Mouse (Mus musculus): ENCODE data around the gene Nos3. TPM values are rescaled to one million over a fixed set of nuclear protein-coding genes. Genes with fewer than 3 reads are reported as not detected.

Nos3 gene
- 0.03 and 0.55 TPM in 2 replicates for polyA plus RNA-seq (2012; ENCODE audit: low replicate concordance)

DNA sequence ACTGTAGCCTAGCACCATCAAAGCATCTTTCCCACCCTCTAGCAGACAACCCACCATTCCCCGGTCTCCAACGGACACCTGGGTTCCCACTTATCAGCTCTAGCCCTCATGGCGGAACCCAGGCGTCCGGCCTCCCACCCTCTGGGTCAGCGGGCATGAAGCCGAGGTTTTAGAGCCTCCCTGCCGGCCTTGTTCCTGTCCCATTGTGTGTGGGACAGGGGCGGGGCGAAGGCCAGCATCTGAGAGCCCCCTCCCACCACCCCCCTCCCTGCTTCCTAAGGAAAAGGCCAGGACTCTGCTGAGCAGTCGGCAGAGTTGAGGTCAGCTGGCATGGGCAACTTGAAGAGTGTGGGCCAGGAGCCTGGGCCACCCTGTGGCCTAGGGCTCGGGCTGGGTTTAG is at the start of gene Nos3:
Gene Nos3, plus strand, starts transcription at position 303 of the 400 bp plus-strand sequence.

GRCm38 (mm10) chr5:24351278-24351677 is 13.3 kb upstream of the Nos3 start, which contains the start of gene Kcnh2:
Gene Kcnh2, minus strand, starts transcription at chr5:24351604.

GRCm38 (mm10) chr5:24391864-24392263 is 27.3 kb downstream of the Nos3 start, which contains the start of gene Atg9b:
Gene Atg9b, minus strand, starts transcription at chr5:24392143.

GRCm38 (mm10) chr5:24393392-24393997 is 28.9 kb downstream of the Nos3 start, which contains the start of gene Abcb8:
Gene Abcb8, plus strand, starts transcription at chr5:24393663.

GRCm38 (mm10) chr5:24413042-24413693 is 48.6 kb downstream of the Nos3 start, which contains the start of gene Asic3:
Gene Asic3, plus strand, starts transcription at chr5:24413392.

GRCm38 (mm10) chr5:24423129-24424003 is 58.8 kb downstream of the Nos3 start, which contains the start of the genes Cdk5 and Slc4a2:
Gene Cdk5, minus strand, starts transcription at chr5:24423530.
Gene Slc4a2, plus strand, starts transcription at chr5:24423837.

Other genes starting within 250 kb of the Nos3 start
- 7.4 and 8.7 TPM in 2 replicates for gene Nupl2, start 199.8 kb upstream of the Nos3 start, polyA plus RNA-seq (2012; ENCODE audit: low replicate concordance)
- 2.7 and 3.8 TPM in 2 replicates for gene Kcnh2, start 13.2 kb upstream of the Nos3 start, polyA plus RNA-seq (2012; ENCODE audit: low replicate concordance)
- 0.76 and 2.1 TPM in 2 replicates for gene Atg9b, start 27.3 kb downstream of the Nos3 start, polyA plus RNA-seq (2012; ENCODE audit: low replicate concordance)
- 22.2 and 24.6 TPM in 2 replicates for gene Abcb8, start 28.9 kb downstream of the Nos3 start, polyA plus RNA-seq (2012; ENCODE audit: low replicate concordance)
- gene Asic3, start 48.6 kb downstream of the Nos3 start, polyA plus RNA-seq (2012; ENCODE audit: low replicate concordance): not detected in 2 replicates
- gene Cdk5, start 58.7 kb downstream of the Nos3 start, polyA plus RNA-seq (2012; ENCODE audit: low replicate concordance): 24.2 and 29.2 TPM in 2 replicates
- gene Slc4a2, start 59.0 kb downstream of the Nos3 start, polyA plus RNA-seq (2012; ENCODE audit: low replicate concordance): 39.9 and 69.4 TPM in 2 replicates
- 223 and 290 TPM in 2 replicates for gene Fastk, start 80.5 kb downstream of the Nos3 start, polyA plus RNA-seq (2012; ENCODE audit: low replicate concordance)
- 67.4 and 74.4 TPM in 2 replicates for gene Tmub1, start 83.0 kb downstream of the Nos3 start, polyA plus RNA-seq (2012; ENCODE audit: low replicate concordance)
- 117 and 125 TPM in 2 replicates for gene Agap3, start 87.4 kb downstream of the Nos3 start, polyA plus RNA-seq (2012; ENCODE audit: low replicate concordance)
- 0.10 TPM in 1 of 2 replicates, not detected in the other for gene Gbx1, start 162.4 kb downstream of the Nos3 start, polyA plus RNA-seq (2012; ENCODE audit: low replicate concordance)
- gene Asb10, start 176.2 kb downstream of the Nos3 start, polyA plus RNA-seq (2012; ENCODE audit: low replicate concordance): 0.12 and 0.15 TPM in 2 replicates
- gene 4931409K22Rik, start 192.0 kb downstream of the Nos3 start, polyA plus RNA-seq (2012; ENCODE audit: low replicate concordance): not detected in 2 replicates
- 30.7 and 45.0 TPM in 2 replicates for gene Abcf2, start 212.7 kb downstream of the Nos3 start, polyA plus RNA-seq (2012; ENCODE audit: low replicate concordance)
- 46.0 and 241 TPM in 2 replicates for gene Chpf2, start 221.9 kb downstream of the Nos3 start, polyA plus RNA-seq (2012; ENCODE audit: low replicate concordance)

Data from hematopoietic multipotent progenitor cell, adult 10-12 weeks (in vitro differentiated cells).